Mouse (Mus musculus): ENCODE data around the gene Trip6.

DNA sequence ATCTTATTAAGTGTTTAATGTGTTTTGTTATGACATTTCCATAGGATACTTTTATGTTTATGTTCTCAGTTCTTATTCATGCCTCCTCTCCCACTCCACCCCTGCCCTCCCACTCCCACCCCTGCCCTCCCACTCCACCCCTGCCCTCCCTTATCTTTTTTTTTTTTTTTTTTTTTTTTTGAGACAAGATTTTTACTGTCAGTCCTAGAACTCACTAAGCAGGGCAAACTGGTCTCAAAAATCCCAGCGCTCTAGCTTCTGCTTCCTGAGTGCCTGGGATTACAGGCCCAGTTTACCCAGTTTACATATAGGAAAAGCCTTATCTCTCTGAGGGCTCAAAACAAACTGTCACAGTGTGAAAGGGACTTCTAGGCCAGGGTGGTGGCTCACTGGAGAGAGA is 32.2 kb upstream of the Trip6 start:
- TF ChIP-seq CTCF (IDR thresholded peaks at IDR 0.05; ENCODE audit: extremely low read depth, insufficient read depth, low read length) = no peak
- TF ChIP-seq POLR2A (IDR thresholded peaks at IDR 0.05; ENCODE audit: extremely low read depth, insufficient read depth, low read length) = no peak
